Mouse (Mus musculus) embryonic facial prominence, embryonic 10.5 days (tissue): ENCODE data around the gene Ints3. TPM values are rescaled to one million over a fixed set of nuclear protein-coding genes. Genes with fewer than 3 reads are reported as not detected.
A peak's percentile ranks its signal among the peaks of the same experiment; 100 is the strongest.

Source experiments
- DNase-seq: peaks from one replicate; pipeline ENCODE4 v3.0.0-alpha.2; 2017; ENCODE audit warnings: low spot score
- H3K27ac ChIP-seq: fragments of 300-500 bp; sonication (generic); replicated peaks from 2 replicates; pipeline ENCODE4 v1.5.1; 2016; ENCODE audit warnings: mild to moderate bottlenecking
- H3K27me3 ChIP-seq: fragments of 300-500 bp; sonication (generic); replicated peaks from 2 replicates; pipeline ENCODE4 v1.6.1; 2016; ENCODE audit warnings: low read depth, mild to moderate bottlenecking; ENCODE audit not compliant: poor library complexity, severe bottlenecking
- H3K36me3 ChIP-seq: fragments of 300-500 bp; sonication (generic); replicated peaks from 2 replicates; pipeline ENCODE4 v1.6.1; 2016; ENCODE audit warnings: mild to moderate bottlenecking, moderate library complexity
- H3K4me1 ChIP-seq: fragments of 300-500 bp; sonication (generic); 2 replicates; pipeline ENCODE4 v1.6.1; 2016
- H3K4me3 ChIP-seq: fragments of 300-500 bp; sonication (generic); 2 replicates; pipeline ENCODE4 v1.5.1; 2016; ENCODE audit warnings: mild to moderate bottlenecking, moderate library complexity
- H3K9me3 ChIP-seq: fragments of 300-500 bp; sonication (generic); 2 replicates; pipeline ENCODE4 v1.6.1; 2016; ENCODE audit warnings: mild to moderate bottlenecking
- WGBS: fragments of 180-500 bp; shearing (Covaris S2); methylation state at CpG from one replicate; pipeline ENCODE4 v1.1.7; 2016; 5-methylcytosine and 5-hydroxymethylcytosine counted together
- polyA plus RNA-seq: library from polyadenylated mRNA; unstranded; fragments of >200 nt; fragmentation: Nextera tagmentation; extraction: Ambion mirVana; gene quantifications from 2 replicates; pipeline ENCODE4 v1.2.1, GENCODE M21; 2016

Gene Ints3
- polyA plus RNA-seq, 1 experiment from 2014 or later = 42.8 TPM

GRCm38 (mm10) chr3:90404609-90405008 is 28.8 kb downstream of the Ints3 start:
- no peak overlapping the region for H3K4me3 ChIP-seq
- WGBS = 85% methylated on average over 4 of the region's 4 CpGs

DNA sequence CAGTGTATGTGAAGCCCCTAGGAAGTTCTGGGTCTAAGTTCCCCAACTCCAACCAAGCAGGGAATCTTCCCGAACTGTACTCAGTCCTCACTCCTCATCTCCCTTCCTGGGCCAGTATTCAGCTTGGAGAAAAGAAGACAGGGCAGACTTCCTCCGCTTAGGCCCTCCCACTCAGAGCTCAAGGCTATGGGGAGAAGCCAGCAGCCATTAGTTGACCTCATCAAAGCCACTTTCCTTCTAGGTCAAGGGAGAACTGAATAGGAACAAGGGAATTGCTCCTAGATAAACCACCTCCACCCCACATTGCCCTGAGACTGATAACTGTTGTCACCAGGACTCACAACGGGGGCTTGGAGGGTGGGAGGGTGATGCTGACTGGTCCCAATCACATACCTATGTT is 29.3 kb downstream of the Ints3 start:
- Histone ChIP-seq H3K9me3 (no peaks in the 10 kb centered on the region), H3K4me3 (no peak overlapping the region), H3K27ac (no peak overlapping the region), H3K4me1 (no peaks in the 10 kb centered on the region), H3K27me3 (no peaks in the 10 kb centered on the region), H3K36me3 (peaks cover 100% of the 10 kb centered on the region)
- DNase-seq = no peak
- 93% methylated on average over 3 of the region's 3 CpGs for WGBS

More at GRCm38 (mm10) chr3:90404609-90405008, 28.8 kb downstream of the Ints3 start:
- DNase-seq = no peak
- Histone ChIP-seq H3K9me3 (no peaks in the 10 kb centered on the region), H3K4me1 (no peaks in the 10 kb centered on the region), H3K27me3 (no peaks in the 10 kb centered on the region), H3K36me3 (peaks cover 100% of the 10 kb centered on the region), H3K27ac (no peak overlapping the region)

- no peaks in the 10 kb centered on the region for H3K27me3 ChIP-seq
- peaks cover 98% of the 10 kb centered on the region for H3K36me3 ChIP-seq
- no peaks in the 10 kb centered on the region for H3K9me3 ChIP-seq
- DNase-seq = no peak
- H3K4me1 ChIP-seq = no peaks in the 10 kb centered on the region
- no peak overlapping the region for H3K27ac ChIP-seq
- WGBS = 81% methylated on average over 4 of the region's 4 CpGs
- H3K4me3 ChIP-seq = no peak overlapping the region
Measured at GRCm38 (mm10) chr3:90400993-90401392, 32.4 kb downstream of the Ints3 start.

- DNase-seq = no peak
- peaks cover 98% of the 10 kb centered on the region for H3K36me3 ChIP-seq
- H3K4me3 ChIP-seq = no peak overlapping the region
- H3K9me3 ChIP-seq = no peaks in the 10 kb centered on the region
- no peaks in the 10 kb centered on the region for H3K27me3 ChIP-seq
- WGBS = 89% methylated on average over 3 of the region's 3 CpGs
- H3K4me1 ChIP-seq = peaks cover 12% of the 10 kb centered on the region
- H3K27ac ChIP-seq = no peak overlapping the region
Measured at GRCm38 (mm10) chr3:90395629-90396028, 37.8 kb downstream of the Ints3 start.

DNA sequence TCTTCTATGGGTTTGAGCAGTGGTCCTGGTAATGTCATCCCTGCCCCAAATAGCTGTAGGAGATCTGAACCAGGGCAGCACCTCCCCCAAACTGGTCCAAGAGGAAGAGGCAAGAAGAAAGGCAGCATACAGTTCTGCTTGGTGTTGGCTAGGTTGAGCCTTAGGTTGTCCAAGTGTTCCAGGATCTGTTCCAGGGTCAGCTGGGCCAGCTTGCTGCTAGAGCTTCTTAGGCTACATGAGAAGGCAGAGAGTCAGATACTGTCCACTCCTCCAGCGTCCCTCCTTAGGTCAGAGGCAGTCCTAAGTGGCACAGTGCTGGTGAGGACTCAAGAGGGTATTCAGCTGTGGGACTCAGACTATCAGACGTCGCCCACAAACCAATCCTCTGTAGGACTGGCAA is 40.8 kb downstream of the Ints3 start:
- Histone ChIP-seq H3K36me3 (peaks cover 72% of the 10 kb centered on the region), H3K9me3 (no peaks in the 10 kb centered on the region), H3K27ac (no peak overlapping the region), H3K27me3 (no peaks in the 10 kb centered on the region), H3K4me3 (no peak overlapping the region), H3K4me1 (peaks cover 42% of the 10 kb centered on the region)
- DNase-seq = no peak
- 90% methylated on average over 3 of the region's 3 CpGs for WGBS

DNA sequence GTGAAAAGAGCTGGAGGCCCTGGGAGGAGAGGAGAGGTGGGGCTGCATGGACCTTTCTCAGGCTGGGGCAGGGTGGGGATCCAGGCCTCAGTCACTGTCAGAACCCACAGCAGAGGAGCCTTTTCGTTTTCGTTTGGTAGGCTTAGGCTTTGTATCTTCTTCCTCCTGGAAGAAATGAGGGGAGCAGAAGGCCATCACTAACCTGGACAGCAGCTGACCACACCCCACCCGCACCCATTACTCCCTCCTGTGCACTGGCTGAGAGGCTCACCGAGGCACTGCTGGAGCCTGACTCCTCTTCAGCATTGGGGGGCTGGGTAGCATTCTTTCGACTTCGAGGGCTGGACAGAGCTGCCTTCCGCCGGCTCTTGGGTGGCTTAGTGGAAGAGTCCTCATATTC is 41.5 kb downstream of the Ints3 start:
- Histone ChIP-seq H3K36me3 (peaks cover 72% of the 10 kb centered on the region), H3K4me3 (no peak overlapping the region), H3K9me3 (no peaks in the 10 kb centered on the region), H3K4me1 (peaks cover 49% of the 10 kb centered on the region), H3K27ac (no peak overlapping the region), H3K27me3 (no peaks in the 10 kb centered on the region)
- DNase-seq = no peak
- 92% methylated on average over 8 of the region's 8 CpGs for WGBS

- DNase-seq = no peak
- Histone ChIP-seq H3K27me3 (no peaks in the 10 kb centered on the region), H3K4me3 (peak overlapping the region; percentile 73; the same call in 1 of the 2 replicates), H3K27ac (peak overlapping the region; percentile 93), H3K4me1 (peaks cover 57% of the 10 kb centered on the region), H3K36me3 (peaks cover 72% of the 10 kb centered on the region), H3K9me3 (no peaks in the 10 kb centered on the region)
- WGBS = 72% methylated on average over 4 of the region's 4 CpGs
Measured at GRCm38 (mm10) chr3:90391004-90391403, 42.4 kb downstream of the Ints3 start.

GRCm38 (mm10) chr3:90389511-90390490 is 43.6 kb downstream of the Ints3 start, which contains the start of gene Slc27a3:
Slc27a3 (minus strand) TSS chr3:90389938.
- Histone ChIP-seq H3K36me3 (peaks cover 72% of the 10 kb centered on the region), H3K27ac (peak within 1 kb of the TSS; percentile 93), H3K4me1 (peaks cover 68% of the 10 kb centered on the region), H3K4me3 (peak within 1 kb of the TSS; percentile 73), H3K9me3 (no peaks in the 10 kb centered on the region), H3K27me3 (no peaks in the 10 kb centered on the region)
- 1% methylated on average over 55 of the region's 55 CpGs for WGBS
- DNase-seq = peak; percentile 84

- 3% methylated on average over 53 of the region's 53 CpGs for WGBS
Measured at GRCm38 (mm10) chr3:90388726-90389510, 44.5 kb downstream of the Ints3 start.

DNA sequence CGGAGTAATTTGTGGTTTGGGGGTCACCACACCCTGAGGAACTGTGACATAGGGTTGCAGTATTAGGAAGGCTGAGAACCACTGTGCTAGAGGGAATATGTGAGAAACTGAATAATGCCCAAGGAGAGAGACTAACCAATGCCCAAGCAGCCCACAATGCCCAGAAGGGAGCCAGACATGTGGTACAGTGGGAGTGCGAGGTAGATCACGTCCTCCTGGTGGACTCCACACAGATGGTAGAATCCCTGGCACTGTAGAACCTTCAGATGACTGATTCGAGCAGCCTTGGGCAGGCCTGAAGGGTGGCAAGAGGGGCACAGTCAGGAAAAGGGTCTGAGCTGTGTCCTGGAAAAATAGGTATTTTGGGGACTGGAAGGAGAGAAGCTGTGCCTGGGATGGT is 45.2 kb downstream of the Ints3 start:
- 84% methylated on average over 4 of the region's 4 CpGs for WGBS
- H3K4me1 ChIP-seq = peaks cover 74% of the 10 kb centered on the region
- H3K27me3 ChIP-seq = no peaks in the 10 kb centered on the region
- no peaks in the 10 kb centered on the region for H3K9me3 ChIP-seq
- H3K4me3 ChIP-seq = peak overlapping the region; percentile 73
- no peak for DNase-seq
- H3K27ac ChIP-seq = no peak overlapping the region
- peaks cover 67% of the 10 kb centered on the region for H3K36me3 ChIP-seq

More at GRCm38 (mm10) chr3:90388726-90389510, 44.5 kb downstream of the Ints3 start:
- peak; percentile 82 for DNase-seq
- Histone ChIP-seq H3K27me3 (no peaks in the 10 kb centered on the region), H3K27ac (peak overlapping the region; percentile 93), H3K4me3 (peak overlapping the region; percentile 73), H3K36me3 (peaks cover 70% of the 10 kb centered on the region), H3K9me3 (no peaks in the 10 kb centered on the region), H3K4me1 (peaks cover 72% of the 10 kb centered on the region)

GRCm38 (mm10) chr3:90387483-90387882 is 45.9 kb downstream of the Ints3 start:
- no peaks in the 10 kb centered on the region for H3K9me3 ChIP-seq
- H3K4me1 ChIP-seq = peaks cover 74% of the 10 kb centered on the region
- H3K27ac ChIP-seq = no peak overlapping the region
- H3K36me3 ChIP-seq = peaks cover 60% of the 10 kb centered on the region
- WGBS = 81% methylated on average over 11 of the region's 11 CpGs
- H3K4me3 ChIP-seq = peak overlapping the region; percentile 73; the same call in 1 of the 2 replicates
- DNase-seq = no peak
- H3K27me3 ChIP-seq = no peaks in the 10 kb centered on the region

DNA sequence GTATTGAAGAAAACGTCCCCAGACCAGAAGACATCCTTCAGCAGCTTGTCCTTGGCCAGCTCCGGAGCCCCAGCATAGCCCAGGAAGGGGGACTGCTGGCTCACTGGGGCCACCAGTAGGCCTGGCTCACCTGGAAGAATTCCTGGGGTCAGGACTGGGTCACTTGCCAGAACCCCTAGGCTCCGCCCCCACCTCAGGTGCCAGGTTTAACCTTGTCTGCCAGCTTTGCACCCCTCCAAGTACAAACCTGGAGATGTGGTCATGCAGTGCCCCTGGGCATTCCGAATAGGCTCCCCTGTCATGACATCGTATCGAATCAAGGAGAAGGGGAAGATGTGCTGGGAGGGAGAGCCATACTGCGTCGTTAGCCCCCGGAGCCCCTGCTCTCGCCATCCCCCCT is 46.6 kb downstream of the Ints3 start:
- H3K4me1 ChIP-seq = peaks cover 74% of the 10 kb centered on the region
- WGBS = 92% methylated on average over 10 of the region's 10 CpGs
- peaks cover 53% of the 10 kb centered on the region for H3K36me3 ChIP-seq
- no peak for DNase-seq
- no peak overlapping the region for H3K27ac ChIP-seq
- no peak overlapping the region for H3K4me3 ChIP-seq
- H3K9me3 ChIP-seq = no peaks in the 10 kb centered on the region
- H3K27me3 ChIP-seq = no peaks in the 10 kb centered on the region
